Mouse (Mus musculus): Measurements from ENCODE around the gene Zscan22. TPM values are rescaled to one million over a fixed set of nuclear protein-coding genes. Genes with fewer than 3 reads are reported as not detected.
"Not testable (repeated sequence)": the region's sequence is repeated elsewhere in the genome, so short reads cannot be mapped to it uniquely, and the experiment has no call there.

The Zscan22 gene
- total RNA-seq (2021) = 10 to 100 TPM; 12.2 to 13.4 TPM
- long read RNA-seq, experiment 1, partial matches to known transcripts = 1 of 8 reads
- long read RNA-seq, experiment 1, other reads (novel, unspliced or antisense) = 3 of 8 reads
- long read RNA-seq, experiment 2, transcript Zscan22-203 (2 exons, 2,087 nt) = major isoform, 7 of 18 reads
- long read RNA-seq, experiment 2, transcript Zscan22-202 (2 exons, 2,995 nt) = minor isoform, 5 of 18 reads
- long read RNA-seq, experiment 2, partial matches to known transcripts = 1 of 18 reads
- long read RNA-seq, experiment 2, other reads (novel, unspliced or antisense) = 4 of 18 reads

- intact Hi-C loops (cut with DNase I) = no loop called here
- DNase-seq (ENCODE audit: low spot score in 2 of 2) = peak; percentile 95 to 97
Measured at GRCm38 (mm10) chr7:12897655-12898410, at the start of gene Zscan22. TSS of gene Zscan22 (plus strand) at chr7:12897815.

DNA sequence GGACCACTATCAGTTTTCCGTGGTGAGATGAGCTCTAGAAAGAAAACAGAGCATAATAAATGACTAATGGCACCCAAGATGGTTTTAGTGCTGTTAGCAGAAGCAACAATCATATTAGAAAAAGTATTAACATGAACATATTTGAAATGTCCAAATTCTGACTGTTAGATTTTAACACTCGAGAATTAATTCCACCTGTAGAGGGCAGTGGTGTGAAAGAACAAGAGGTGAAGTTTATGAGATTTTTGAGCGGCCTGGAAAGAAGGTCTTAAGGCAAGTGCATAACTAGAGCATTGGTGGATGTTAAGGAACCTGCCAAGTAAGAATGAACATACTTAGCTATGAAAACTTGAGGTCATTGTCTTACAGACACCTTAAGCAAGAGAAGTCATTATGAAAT, 23.3 kb upstream of the Zscan22 start:
- no peak for DNase-seq (ENCODE audit: low spot score in 2 of 2)
- intact Hi-C loops (cut with DNase I) = no loop called here

- no peak for DNase-seq (ENCODE audit: low spot score in 2 of 2)
- intact Hi-C loops (cut with DNase I) = no loop called here
Measured at GRCm38 (mm10) chr7:12880036-12880435, 17.6 kb upstream of the Zscan22 start.

DNA sequence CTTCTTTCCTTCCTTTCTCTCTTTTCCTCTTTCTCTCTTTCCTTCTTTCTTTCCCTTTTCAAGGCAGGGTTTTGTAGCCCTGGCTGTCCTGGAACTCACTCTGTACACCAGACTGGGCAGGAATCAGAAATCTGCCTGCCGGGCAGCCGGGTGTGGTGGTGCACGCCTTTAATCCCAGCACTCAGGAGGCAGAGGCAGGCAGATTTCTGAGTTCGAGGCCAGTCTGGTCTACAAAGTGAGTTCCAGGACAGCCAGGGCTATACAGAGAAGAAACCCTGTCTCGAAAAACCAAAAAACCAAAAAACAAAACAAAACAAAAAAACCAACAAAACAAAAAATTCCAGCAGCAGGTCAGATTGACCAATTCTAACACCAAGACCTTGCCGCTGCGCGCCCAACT, 17.1 kb upstream of the Zscan22 start:
- DNase-seq (ENCODE audit: low spot score in 2 of 2); intact Hi-C loops (cut with DNase I): not testable (repeated sequence)

GRCm38 (mm10) chr7:12880911-12881660, 16.5 kb upstream of the Zscan22 start, which contains the start of gene Zfp128:
TSS of gene Zfp128 (plus strand) at chr7:12881177.
- DNase-seq (ENCODE audit: low spot score in 2 of 2) = peak; percentile 95 to 97
- intact Hi-C loops (cut with DNase I) = no loop called here

GRCm38 (mm10) chr7:12886563-12887266, 10.9 kb upstream of the Zscan22 start:
- intact Hi-C loops (cut with DNase I) = no loop called here
- peak in 1 of 2 experiments; percentile 28 for DNase-seq (ENCODE audit: low spot score in 2 of 2)

DNA sequence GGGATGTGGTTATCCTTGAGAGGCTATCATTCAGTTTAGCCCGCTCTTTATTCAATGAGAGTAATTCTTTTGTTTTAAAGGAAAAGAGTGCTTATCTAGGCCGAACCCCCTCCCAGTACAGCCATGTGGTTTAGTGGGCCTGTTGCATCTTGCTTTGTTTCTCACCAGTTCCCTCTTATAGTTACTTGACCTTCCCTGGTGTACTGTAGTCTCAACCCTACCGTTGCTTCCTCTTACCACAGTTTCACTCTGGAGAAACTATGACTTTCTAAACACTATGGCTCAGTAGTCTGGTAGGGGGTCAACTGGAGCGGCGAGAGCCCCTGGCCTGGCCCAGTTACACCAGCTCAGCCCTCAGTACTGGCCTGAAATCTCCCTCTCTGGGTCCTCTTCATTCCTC, 10.0 kb upstream of the Zscan22 start:
- intact Hi-C loops (cut with DNase I) = no loop called here
- no peak for DNase-seq (ENCODE audit: low spot score in 2 of 2)

- intact Hi-C loops (cut with DNase I) = no loop called here
- DNase-seq (ENCODE audit: low spot score in 2 of 2) = no peak
Measured at GRCm38 (mm10) chr7:12890928-12891327, 6.7 kb upstream of the Zscan22 start.

DNA sequence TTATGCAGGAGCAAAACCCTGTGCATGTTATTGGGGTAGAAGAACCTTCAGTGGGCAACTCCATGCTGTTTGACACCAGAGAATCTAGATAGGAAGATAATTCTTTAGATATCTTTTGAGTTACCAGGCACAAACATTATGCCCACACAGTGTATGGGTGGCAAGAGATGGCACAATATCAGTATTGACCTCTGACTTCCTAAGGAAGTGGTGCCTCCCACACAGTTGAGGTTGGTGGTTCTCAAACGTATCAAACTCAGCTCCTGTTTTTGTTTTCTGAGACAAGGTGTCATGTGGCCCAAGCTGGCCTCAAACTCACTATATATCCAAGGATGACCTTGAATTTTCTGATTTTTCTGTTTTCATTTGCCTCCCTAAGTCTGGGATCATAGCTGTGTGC, 6.3 kb upstream of the Zscan22 start:
- no peak for DNase-seq (ENCODE audit: low spot score in 2 of 2)
- intact Hi-C loops (cut with DNase I) = no loop called here

- intact Hi-C loops (cut with DNase I) = no loop called here
Measured at GRCm38 (mm10) chr7:12901517-12901916, 3.9 kb downstream of the Zscan22 start.

GRCm38 (mm10) chr7:12903623-12904022, 6.0 kb downstream of the Zscan22 start:
- intact Hi-C loops (cut with DNase I) = no loop called here
- no peak for DNase-seq (ENCODE audit: low spot score in 2 of 2)

More at GRCm38 (mm10) chr7:12901517-12901916, 3.9 kb downstream of the Zscan22 start:
- DNase-seq (ENCODE audit: low spot score in 2 of 2) = no peak

DNA sequence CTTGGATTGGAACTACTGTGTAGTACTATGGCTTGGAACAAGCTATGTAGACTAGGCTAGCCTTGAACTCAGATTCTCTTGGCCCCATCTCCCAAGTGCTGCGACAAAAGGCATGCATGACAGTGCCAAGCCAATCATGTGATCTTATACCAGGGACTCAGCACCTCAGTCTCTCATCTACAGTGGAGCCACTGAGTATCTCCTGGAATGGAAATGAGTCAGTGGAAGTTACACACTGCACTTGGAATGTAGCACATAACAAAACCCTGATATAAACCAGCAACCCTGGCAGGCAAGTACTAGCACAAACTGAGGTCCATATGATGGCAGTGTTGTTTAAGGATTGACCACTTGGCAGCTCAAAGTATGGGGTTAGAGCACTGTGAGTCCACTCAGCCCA, 7.5 kb downstream of the Zscan22 start:
- intact Hi-C loops (cut with DNase I) = no loop called here
- no peak for DNase-seq (ENCODE audit: low spot score in 2 of 2)

DNA sequence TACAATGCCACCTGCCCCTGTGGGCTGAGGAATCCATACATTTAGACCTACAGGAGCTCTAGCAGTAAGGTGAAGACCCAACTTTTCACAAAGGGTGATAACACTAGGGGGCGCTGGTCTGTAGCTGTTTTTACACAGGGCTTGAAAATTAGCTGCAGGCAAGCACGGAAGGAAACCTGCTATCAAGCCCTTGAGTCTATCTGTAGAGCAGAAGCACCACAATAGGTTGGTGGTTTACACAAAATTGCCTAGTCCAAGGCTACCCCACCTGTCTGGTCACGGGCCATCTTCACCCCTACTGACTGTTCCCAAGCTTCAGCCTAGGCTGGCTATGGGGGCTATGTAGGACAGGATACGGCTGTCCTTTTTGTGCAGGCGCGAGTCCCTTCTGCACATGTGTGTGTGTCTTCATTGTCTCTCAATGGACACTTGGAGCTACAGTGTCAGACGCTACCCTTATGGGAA, 11.9 kb downstream of the Zscan22 start:
- intact Hi-C loops (cut with DNase I) = no loop called here
- peak; percentile 81 to 85 for DNase-seq (ENCODE audit: low spot score in 2 of 2)

DNA sequence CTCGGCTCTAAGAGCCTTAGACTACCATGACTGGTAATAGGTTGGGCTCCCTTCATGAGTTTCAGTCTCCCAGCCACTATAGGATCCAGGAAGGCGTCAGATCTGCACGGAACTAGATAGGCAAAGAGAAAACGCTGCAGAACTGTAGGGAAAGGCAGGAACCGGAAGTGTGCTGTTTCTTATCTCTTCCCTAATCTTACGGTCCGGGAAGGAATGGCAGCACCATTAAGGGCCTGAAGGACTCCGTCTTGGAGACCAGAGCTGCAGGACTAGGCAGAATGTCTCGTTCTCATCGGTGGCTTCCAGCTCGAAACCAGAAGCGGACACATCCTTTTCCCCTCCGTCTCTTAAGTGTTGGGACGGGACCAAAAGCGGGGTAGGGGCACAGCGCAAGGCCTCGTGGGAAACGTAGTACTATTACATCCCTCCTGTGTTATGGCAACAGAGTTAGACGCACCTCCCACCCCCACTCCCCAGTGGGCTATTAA, 12.6 kb downstream of the Zscan22 start:
- intact Hi-C loops (cut with DNase I) = loop anchor here (5.0 to 10.0 kb wide), 3 partner anchors 97 to 423 kb away; no protein-coding TSS in a partner anchor

GRCm38 (mm10) chr7:12913556-12913955, 15.9 kb downstream of the Zscan22 start:
- DNase-seq (ENCODE audit: low spot score in 2 of 2) = no peak
- intact Hi-C loops (cut with DNase I) = loop anchor here (5.0 to 10.0 kb wide), 3 partner anchors 94 to 426 kb away; no protein-coding TSS in a partner anchor

More for the DNA sequence above, 12.6 kb downstream of the Zscan22 start:
- peak; percentile 53 to 61 for DNase-seq (ENCODE audit: low spot score in 2 of 2)

DNA sequence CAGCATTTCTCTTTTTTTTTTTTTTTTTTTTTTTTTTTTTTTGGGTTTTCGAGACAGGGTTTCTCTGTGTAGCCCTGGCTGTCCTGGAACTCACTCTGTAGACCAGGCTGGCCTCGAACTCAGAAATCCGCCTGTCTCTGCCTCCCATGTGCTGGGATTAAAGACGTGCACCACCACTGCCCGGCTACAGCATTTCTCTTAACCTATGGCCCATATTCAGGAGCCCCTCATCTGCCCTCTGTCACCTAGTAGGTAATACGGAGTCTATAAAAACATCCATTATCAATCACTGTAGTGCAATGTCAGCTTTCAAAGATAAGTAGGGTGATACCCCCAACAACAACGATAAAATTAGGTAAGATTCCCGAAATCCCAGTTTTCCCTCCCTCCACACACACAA, 22.9 kb downstream of the Zscan22 start:
- intact Hi-C loops (cut with DNase I); DNase-seq (ENCODE audit: low spot score in 2 of 2): not testable (repeated sequence)

- DNase-seq (ENCODE audit: low spot score in 2 of 2) = no peak
- intact Hi-C loops (cut with DNase I) = no loop called here
Measured at GRCm38 (mm10) chr7:12921318-12921704, 23.7 kb downstream of the Zscan22 start.

- peak; percentile 100 for DNase-seq (ENCODE audit: low spot score in 2 of 2)
- intact Hi-C loops (cut with DNase I) = no loop called here
Measured at GRCm38 (mm10) chr7:12921705-12922465, 24.3 kb downstream of the Zscan22 start, which contains the start of gene Rps5. TSS of gene Rps5 (plus strand) at chr7:12922290.
